Mouse (Mus musculus): Measurements from ENCODE around the gene Lrig1.

Lrig1 gene

GRCm38 (mm10) chr6:94700067-94700491 is at the start of gene Lrig1:
Gene Lrig1 (minus strand): TSS chr6:94700158.
- DNase-seq (ENCODE audit: low read depth, low spot score): peak; percentile 98

GRCm38 (mm10) chr6:94749626-94750025 is 49.7 kb upstream of the Lrig1 start:
- DNase-seq (ENCODE audit: low read depth, low spot score): no peak

- DNase-seq (ENCODE audit: low read depth, low spot score): no peak
Measured at GRCm38 (mm10) chr6:94748361-94748760, 48.4 kb upstream of the Lrig1 start.

- no peak for DNase-seq (ENCODE audit: low read depth, low spot score)
Measured at GRCm38 (mm10) chr6:94740117-94740729, 40.3 kb upstream of the Lrig1 start.

- peak; percentile 14 for DNase-seq (ENCODE audit: low read depth, low spot score)
Measured at GRCm38 (mm10) chr6:94738647-94739046, 38.7 kb upstream of the Lrig1 start.

GRCm38 (mm10) chr6:94733878-94734277 is 33.9 kb upstream of the Lrig1 start:
- peak; percentile 14 for DNase-seq (ENCODE audit: low read depth, low spot score)

- no peak for DNase-seq (ENCODE audit: low read depth, low spot score)
Measured at GRCm38 (mm10) chr6:94729847-94730246, 29.9 kb upstream of the Lrig1 start.

- no peak for DNase-seq (ENCODE audit: low read depth, low spot score)
Measured at GRCm38 (mm10) chr6:94729132-94729531, 29.2 kb upstream of the Lrig1 start.

GRCm38 (mm10) chr6:94724612-94725011 is 24.7 kb upstream of the Lrig1 start:
- DNase-seq (ENCODE audit: low read depth, low spot score): no peak

- no peak for DNase-seq (ENCODE audit: low read depth, low spot score)
Measured at GRCm38 (mm10) chr6:94718607-94719346, 18.8 kb upstream of the Lrig1 start.

GRCm38 (mm10) chr6:94717705-94718489 is 17.9 kb upstream of the Lrig1 start:
- no peak for DNase-seq (ENCODE audit: low read depth, low spot score)

GRCm38 (mm10) chr6:94715645-94715940 is 15.6 kb upstream of the Lrig1 start:
- DNase-seq (ENCODE audit: low read depth, low spot score): no peak

- no peak for DNase-seq (ENCODE audit: low read depth, low spot score)
Measured at GRCm38 (mm10) chr6:94714815-94715644, 15.1 kb upstream of the Lrig1 start.

GRCm38 (mm10) chr6:94709832-94710231 is 9.9 kb upstream of the Lrig1 start:
- no peak for DNase-seq (ENCODE audit: low read depth, low spot score)

- no peak for DNase-seq (ENCODE audit: low read depth, low spot score)
Measured at GRCm38 (mm10) chr6:94709150-94709549, 9.2 kb upstream of the Lrig1 start.

- no peak for DNase-seq (ENCODE audit: low read depth, low spot score)
Measured at GRCm38 (mm10) chr6:94707254-94707653, 7.3 kb upstream of the Lrig1 start.

GRCm38 (mm10) chr6:94705931-94706330 is 6.0 kb upstream of the Lrig1 start:
- DNase-seq (ENCODE audit: low read depth, low spot score): no peak

- no peak for DNase-seq (ENCODE audit: low read depth, low spot score)
Measured at GRCm38 (mm10) chr6:94702993-94703392, 3.0 kb upstream of the Lrig1 start.

GRCm38 (mm10) chr6:94701071-94701470 is 1.1 kb upstream of the Lrig1 start:
- DNase-seq (ENCODE audit: low read depth, low spot score): peak; percentile 60

- DNase-seq (ENCODE audit: low read depth, low spot score): peak; percentile 78
Measured at GRCm38 (mm10) chr6:94700612-94701011, 654 bp upstream of the Lrig1 start.

- DNase-seq (ENCODE audit: low read depth, low spot score): peak; percentile 63
Measured at GRCm38 (mm10) chr6:94699173-94699987, 578 bp downstream of the Lrig1 start.
